Mouse (Mus musculus) T-cell, adult 2 months (primary cell): ENCODE data around the gene Rsad1.

ENCODE experiments used
- DNase-seq: peaks from one replicate; pipeline ENCODE4 v3.0.0; 2022; ENCODE audit warnings: low spot score

The Rsad1 gene

GRCm38 (mm10) chr11:94491749-94492099, 57.3 kb downstream of the Rsad1 start:
- no peak for DNase-seq

- no peak for DNase-seq
Measured at GRCm38 (mm10) chr11:94491035-94491748, 57.9 kb downstream of the Rsad1 start.
